Mouse (Mus musculus): ENCODE data around the gene Setd1a. TPM values are rescaled to one million over a fixed set of nuclear protein-coding genes. Genes with fewer than 3 reads are reported as not detected.
A peak's percentile ranks its signal among the peaks of the same experiment; 100 is the strongest.

The Setd1a gene
- total and polyA plus RNA-seq, 3 experiments = 9.2 to 55.9 TPM; not detected in 1

- H3K79me2 ChIP-seq (ENCODE audit: control insufficient read depth, insufficient read depth, low read length, poor library complexity) = peaks cover 24% of the 10 kb centered on the region
- no peaks in the 10 kb centered on the region for H3K9me3 ChIP-seq (replicated peaks; ENCODE audit: insufficient read depth, low read length)
- peaks cover 0 to 27% of the 10 kb centered on the region in 2 experiments; a peak in 2 of 4 replicates for H3K36me3 ChIP-seq (ENCODE audit: control insufficient read depth in 1 of 2, insufficient read depth in 2 of 2, low read length in 2 of 2)
- H3K4me3 ChIP-seq (ENCODE audit: control insufficient read depth in 1 of 2, insufficient read depth in 1 of 2, low read depth in 2 of 2, low read length in 2 of 2) = peak overlapping the region; percentile 82 to 93
- H3K27ac ChIP-seq (ENCODE audit: control insufficient read depth, low read depth, low read length) = peak overlapping the region; percentile 93
- no peaks in the 10 kb centered on the region for H3K27me3 ChIP-seq (ENCODE audit: control insufficient read depth in 1 of 2, insufficient read depth in 2 of 2, low read length in 2 of 2)
- peak overlapping the region; percentile 98 for H3K9ac ChIP-seq (ENCODE audit: control insufficient read depth, low read depth, low read length, poor library complexity, severe bottlenecking)
- peak; percentile 98 for DNase-seq (ENCODE audit: low read depth, low spot score)
- peaks cover 5 to 32% of the 10 kb centered on the region in 2 experiments; a peak in 3 of 4 replicates for H3K4me1 ChIP-seq (ENCODE audit: control insufficient read depth in 1 of 2, insufficient read depth in 2 of 2, low read length in 2 of 2)
- no peak for TF ChIP-seq NRF1 (IDR thresholded peaks at IDR 0.05; ENCODE audit: insufficient read depth, low read depth, low read length, poor library complexity, severe bottlenecking)
- no peak for TF ChIP-seq GATA1 (IDR thresholded peaks at IDR 0.05; ENCODE audit: low read depth, low read length)
- no peak for TF ChIP-seq KAT2A (conservative IDR thresholded peaks at IDR 0.05; ENCODE audit: low read depth, low read length)
- no peak for TF ChIP-seq CTCF (IDR thresholded peaks at IDR 0.05 in 2 of 3, conservative IDR thresholded peaks at IDR 0.05 in 1 of 3; ENCODE audit: control insufficient read depth in 1 of 3, insufficient read depth in 1 of 3, low read depth in 2 of 3, low read length in 3 of 3, poor library complexity in 1 of 3, severe bottlenecking in 1 of 3)
- TF ChIP-seq EP300 (IDR thresholded peaks at IDR 0.05; ENCODE audit: low read depth in 1 of 2, low read length in 2 of 2) = peak in 1 of 2 experiments; percentile 33; a peak in 1 of 4 replicates
- TF ChIP-seq MAZ (IDR thresholded peaks at IDR 0.05; ENCODE audit: low read depth, low read length) = peak; percentile 43; the same call in 1 of the 2 replicates
- no peak; the same call in 1 of the 2 replicates for TF ChIP-seq SIN3A (IDR thresholded peaks at IDR 0.05; ENCODE audit: low read length)
- TF ChIP-seq UBTF (IDR thresholded peaks at IDR 0.05; ENCODE audit: borderline replicate concordance, insufficient read depth, low read depth, low read length) = no peak
- no peak for TF ChIP-seq ZMIZ1 (IDR thresholded peaks at IDR 0.05; ENCODE audit: low read depth, low read length)
- TF ChIP-seq POLR2AphosphoS5 (IDR thresholded peaks at IDR 0.05; ENCODE audit: borderline replicate concordance, low read depth, low read length) = no peak
- no peak for TF ChIP-seq MYC (IDR thresholded peaks at IDR 0.05; ENCODE audit: low read depth, low read length)
- TF ChIP-seq POLR2A (IDR thresholded peaks at IDR 0.05; ENCODE audit: control insufficient read depth in 1 of 2, insufficient read depth in 1 of 2, low read depth in 1 of 2, low read length in 2 of 2, poor library complexity in 1 of 2) = no peak
- TF ChIP-seq ELF1 (IDR thresholded peaks at IDR 0.05; ENCODE audit: low read depth, low read length) = peak; percentile 79
- no peak for TF ChIP-seq ZC3H11A (IDR thresholded peaks at IDR 0.05; ENCODE audit: low read depth, low read length)
- peak; percentile 1; the same call in 1 of the 2 replicates for TF ChIP-seq MXI1 (IDR thresholded peaks at IDR 0.05; ENCODE audit: low read depth, low read length)
- TF ChIP-seq USF1 (IDR thresholded peaks at IDR 0.05; ENCODE audit: low read depth, low read length) = no peak
- peak; percentile 24; the same call in 1 of the 2 replicates for TF ChIP-seq NELFE (IDR thresholded peaks at IDR 0.05; ENCODE audit: low read depth, low read length)
- no peak for TF ChIP-seq RAD21 (IDR thresholded peaks at IDR 0.05; ENCODE audit: low read depth, low read length)
- TF ChIP-seq BHLHE40 (IDR thresholded peaks at IDR 0.05; ENCODE audit: borderline replicate concordance, low read depth, low read length) = 0 out of 2 replicates have a peak, but pooled peaks have one; percentile 29
- TF ChIP-seq RCOR1 (IDR thresholded peaks at IDR 0.05; ENCODE audit: low read depth, low read length) = peak; percentile 69
- no peak for TF ChIP-seq TBP (IDR thresholded peaks at IDR 0.05; ENCODE audit: low read depth, low read length)
- no peak; the same call in 1 of the 2 replicates for TF ChIP-seq CHD2 (IDR thresholded peaks at IDR 0.05; ENCODE audit: low read length)
- no peak for TF ChIP-seq MEF2A (IDR thresholded peaks at IDR 0.05; ENCODE audit: extremely low read depth, insufficient replicate concordance, low read depth, low read length, poor library complexity, severe bottlenecking)
- no peak for TF ChIP-seq USF2 (IDR thresholded peaks at IDR 0.05; ENCODE audit: borderline replicate concordance in 1 of 2, insufficient read depth in 1 of 2, low read depth in 1 of 2, low read length in 2 of 2)
- TF ChIP-seq TAL1 (IDR thresholded peaks at IDR 0.05; ENCODE audit: low read length) = no peak
- no peak for TF ChIP-seq SMC3 (IDR thresholded peaks at IDR 0.05; ENCODE audit: low read depth, low read length)
- 0 out of 2 replicates have a peak, but pooled peaks have one; percentile 18 for TF ChIP-seq MYB (IDR thresholded peaks at IDR 0.05; ENCODE audit: low read depth, low read length)
- TF ChIP-seq POLR2AphosphoS2 (IDR thresholded peaks at IDR 0.05; ENCODE audit: low read length) = no peak
- TF ChIP-seq ETS1 (IDR thresholded peaks at IDR 0.05; ENCODE audit: low read depth, low read length) = peak; percentile 41; the same call in 1 of the 2 replicates
- no peak for TF ChIP-seq ZNF384 (IDR thresholded peaks at IDR 0.05; ENCODE audit: low read depth, low read length)
- TF ChIP-seq MAFK (IDR thresholded peaks at IDR 0.05; ENCODE audit: borderline replicate concordance, low read depth, low read length) = no peak
- peak; percentile 61; the same call in 1 of the 2 replicates for TF ChIP-seq HCFC1 (IDR thresholded peaks at IDR 0.05; ENCODE audit: low read depth, low read length)
- TF ChIP-seq ZKSCAN1 (IDR thresholded peaks at IDR 0.05; ENCODE audit: low read depth, low read length) = no peak
- TF ChIP-seq CHD1 (IDR thresholded peaks at IDR 0.05; ENCODE audit: low read depth, low read length) = peak; percentile 11; the same call in 1 of the 2 replicates
- no peak for TF ChIP-seq GABPA (IDR thresholded peaks at IDR 0.05; ENCODE audit: low read depth, low read length)
- no peak for TF ChIP-seq JUND (IDR thresholded peaks at IDR 0.05; ENCODE audit: low read depth, low read length)
Measured at GRCm38 (mm10) chr7:127768997-127769593, 7.4 kb upstream of the Setd1a start.
